ENCODE assay signal across 22 mouse cellular contexts in the genomic region with DNA sequence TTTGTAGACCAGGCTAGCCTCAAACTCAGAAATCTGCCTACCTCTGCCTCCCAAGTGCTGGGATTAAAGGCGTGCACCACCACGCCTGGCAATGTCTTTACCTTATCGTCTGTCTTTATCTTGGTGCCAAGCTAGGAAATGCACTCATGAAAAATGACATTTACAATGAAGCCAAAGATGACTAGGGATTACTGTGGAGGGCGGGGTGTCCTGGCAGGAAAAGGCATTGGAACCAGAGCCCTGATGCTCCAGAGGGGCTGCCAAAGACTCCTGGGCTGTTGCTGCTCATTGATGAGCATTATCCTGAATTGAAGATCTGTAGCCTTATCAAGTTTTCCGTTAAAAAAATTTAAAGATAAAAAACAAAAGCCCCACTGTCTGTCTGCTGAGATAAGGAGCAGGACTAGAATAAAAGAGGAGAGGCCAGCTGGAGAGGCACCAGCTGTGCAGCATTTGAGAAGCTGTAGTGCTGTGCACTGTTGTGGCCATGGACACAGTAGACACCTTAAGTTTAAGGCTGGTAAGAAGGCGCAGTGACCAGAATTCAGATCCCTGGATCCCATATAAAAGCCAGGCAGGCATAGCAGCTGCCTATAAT.
DNase-seq lines count a peak whose midpoint lies in the region; ATAC-seq and TF ChIP-seq lines count a peak whose summit lies in the region.
"Had no signal": no experiment of that assay in that cellular context is flagged by ENCODE, and none has a peak within 500 bp of the region (broad histone marks: within the 10 kb centered on the region; RNA-seq: fewer than 3 reads in every experiment).

No protein-coding gene starts in this region.

- no peak for TF ChIP-seq EP300 in liver, postnatal 0 days (IDR thresholded peaks at IDR 0.05; ENCODE audit: low read depth)

- TF ChIP-seq CTCF in liver, postnatal 0 days (IDR thresholded peaks at IDR 0.05; ENCODE audit: low read depth) = no peak

- H3K9me3 ChIP-seq in liver, embryonic 12.5 days (replicated peaks) = no peaks in the 10 kb centered on the region
- H3K9me3 ChIP-seq in liver, postnatal 0 days (ENCODE audit: low read length) = no peaks in the 10 kb centered on the region
- no peaks in the 10 kb centered on the region for H3K9me3 ChIP-seq in forebrain, embryonic 13.5 days (replicated peaks)
- H3K9me3 ChIP-seq: embryonic facial prominence, embryonic 13.5 days; heart, embryonic 15.5 days; limb, embryonic 12.5 days had no signal

- ATAC-seq in liver, embryonic 12.5 days = peak; percentile 68
- ATAC-seq in liver, postnatal 0 days = no peak
- ATAC-seq in megakaryocyte progenitor cell, adult 5-6 weeks (replicated peaks; ENCODE audit: poor library complexity) = peak; percentile 49
- ATAC-seq in forebrain, embryonic 13.5 days = no peak
- ATAC-seq: forebrain, embryonic 14.5 days; hindbrain, embryonic 16.5 days; intestine, embryonic 16.5 days had no signal

- DNase-seq in liver, postnatal 0 days = no peak
- peak; percentile 27 for DNase-seq in cerebellum, adult 8-10 months
- peak; percentile 49 to 63 for DNase-seq in cerebellum, postnatal 25 days
- no peak for DNase-seq in right cerebral cortex, postnatal 36 days (ENCODE audit: low spot score in 2 of 2)
- no peak for DNase-seq in adrenal gland, postnatal 14 days
- DNase-seq: gastrocnemius, adult 2 months; kidney, adult 9 months; kidney, postnatal 36 days; layer of hippocampus, postnatal 36 days; lung, adult 2 months; lung, postnatal 36 days; right cerebral cortex, postnatal 4 days; thymus, postnatal 14 days had no signal

- no peak overlapping the region for H3K4me3 ChIP-seq in liver, embryonic 12.5 days
- H3K4me3 ChIP-seq in liver, postnatal 0 days (ENCODE audit: low read depth, low read length) = no peak overlapping the region
- no peak overlapping the region for H3K4me3 ChIP-seq in forebrain, embryonic 13.5 days
- H3K4me3 ChIP-seq: embryonic facial prominence, embryonic 13.5 days; gastrocnemius, adult 2 months; heart, embryonic 15.5 days; limb, embryonic 12.5 days had no signal

- H3K4me2 ChIP-seq in liver, embryonic 12.5 days = no peak overlapping the region; the same call in 1 of the 2 replicates
- no peak overlapping the region for H3K4me2 ChIP-seq in liver, postnatal 0 days (ENCODE audit: low read depth, low read length)
- no peak overlapping the region for H3K4me2 ChIP-seq in forebrain, embryonic 13.5 days
- H3K4me2 ChIP-seq: embryonic facial prominence, embryonic 13.5 days; heart, embryonic 15.5 days; limb, embryonic 12.5 days had no signal

- H3K4me1 ChIP-seq in liver, embryonic 12.5 days = peaks cover 23% of the 10 kb centered on the region
- 0 out of 2 replicates have a peak, but pooled peaks cover 4% of the 10 kb centered on the region for H3K4me1 ChIP-seq in liver, postnatal 0 days (ENCODE audit: insufficient read depth)
- H3K4me1 ChIP-seq in forebrain, embryonic 13.5 days = no peaks in the 10 kb centered on the region
- H3K4me1 ChIP-seq: heart, embryonic 15.5 days; limb, embryonic 12.5 days had no signal

- H3K36me3 ChIP-seq in liver, embryonic 12.5 days = no peaks in the 10 kb centered on the region
- H3K36me3 ChIP-seq in liver, postnatal 0 days (replicated peaks; ENCODE audit: insufficient read depth, low read length) = no peaks in the 10 kb centered on the region
- H3K36me3 ChIP-seq in forebrain, embryonic 13.5 days (ENCODE audit: poor library complexity, severe bottlenecking) = no peaks in the 10 kb centered on the region
- H3K36me3 ChIP-seq: embryonic facial prominence, embryonic 13.5 days; heart, embryonic 15.5 days; limb, embryonic 12.5 days had no signal

- H3K27ac ChIP-seq in liver, embryonic 12.5 days = no peak overlapping the region
- H3K27ac ChIP-seq in liver, postnatal 0 days (ENCODE audit: low read depth) = no peak overlapping the region
- H3K27ac ChIP-seq in forebrain, embryonic 13.5 days = no peak overlapping the region
- H3K27ac ChIP-seq: embryonic facial prominence, embryonic 13.5 days; gastrocnemius, adult 2 months; heart, embryonic 15.5 days; limb, embryonic 12.5 days had no signal

- no peak overlapping the region for H3K9ac ChIP-seq in liver, embryonic 12.5 days
- H3K9ac ChIP-seq in liver, postnatal 0 days (replicated peaks) = no peak overlapping the region
- no peak overlapping the region for H3K9ac ChIP-seq in forebrain, embryonic 13.5 days
- H3K9ac ChIP-seq: embryonic facial prominence, embryonic 13.5 days; heart, embryonic 15.5 days; limb, embryonic 12.5 days had no signal

- 56% methylated on average over 6 of the region's 6 CpGs for WGBS in liver, embryonic 12.5 days (ENCODE audit: insufficient replicate concordance)
- 64% methylated on average over 6 of the region's 6 CpGs for WGBS in liver, postnatal 0 days (ENCODE audit: insufficient replicate concordance)
- WGBS in forebrain, embryonic 13.5 days = 92% methylated on average over 6 of the region's 6 CpGs

- H3K27me3 ChIP-seq in liver, embryonic 12.5 days (replicated peaks) = no peaks in the 10 kb centered on the region
- H3K27me3 ChIP-seq in liver, postnatal 0 days (ENCODE audit: insufficient read depth, low read length) = no peaks in the 10 kb centered on the region
- no peaks in the 10 kb centered on the region for H3K27me3 ChIP-seq in forebrain, embryonic 13.5 days
- H3K27me3 ChIP-seq: embryonic facial prominence, embryonic 13.5 days; heart, embryonic 15.5 days; limb, embryonic 12.5 days had no signal

Comparison
In these comparisons a context has a peak if more than half of its experiments do, and no peak if none do; other contexts are left out.
1. ATAC-seq: peak in liver, embryonic 12.5 days (single experiment) and megakaryocyte progenitor cell, adult 5-6 weeks (single experiment); none in liver, postnatal 0 days (single experiment) and forebrain, embryonic 13.5 days (single experiment).
2. DNase-seq: peak in cerebellum, adult 8-10 months (single experiment) and cerebellum, postnatal 25 days (2 of 2); none in liver, postnatal 0 days (single experiment), right cerebral cortex, postnatal 36 days (0 of 2) and adrenal gland, postnatal 14 days (single experiment).